14 mouse cellular contexts compared by ENCODE assay signal in the genomic region with DNA sequence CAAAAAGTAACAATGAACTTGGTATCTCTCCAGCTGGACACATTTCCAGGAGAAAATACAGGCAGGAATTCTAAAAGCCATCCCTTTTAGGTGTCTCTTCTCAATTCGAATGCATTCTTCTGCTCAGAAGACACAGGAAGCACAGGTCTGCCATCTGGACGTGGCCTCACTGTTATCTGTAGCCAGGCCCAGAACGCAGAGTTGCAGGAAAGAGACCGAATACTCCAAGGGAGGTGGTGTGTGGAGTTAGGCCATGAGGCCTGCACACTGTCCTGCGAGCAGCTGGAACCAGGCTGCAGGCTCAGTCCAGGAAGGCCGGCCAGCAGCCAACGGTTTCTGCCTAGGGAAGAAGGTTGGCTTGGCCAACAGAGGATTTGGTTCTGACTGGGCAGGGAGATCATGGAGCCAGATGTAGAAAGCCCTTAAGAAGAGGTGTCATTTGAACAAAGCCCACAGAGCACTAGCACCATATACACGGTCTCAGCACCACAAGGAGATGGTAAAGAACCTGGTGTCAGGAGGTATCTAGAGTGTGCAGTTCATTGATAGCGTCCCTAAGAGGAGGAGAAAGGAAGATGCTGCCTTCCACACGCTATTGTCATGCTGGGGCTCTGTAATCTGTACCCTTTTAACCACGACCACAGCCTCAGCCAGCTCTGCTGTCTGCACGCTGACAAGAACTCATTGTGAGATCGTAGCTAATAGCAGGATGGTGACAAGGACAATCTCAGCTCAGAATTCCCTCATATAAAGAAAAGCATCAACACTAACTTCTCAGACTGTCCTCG. TPM values are rescaled to one million over a fixed set of nuclear protein-coding genes. Genes with fewer than 3 reads are reported as not detected.
DNase-seq lines count a peak whose midpoint lies in the region; ATAC-seq and TF ChIP-seq lines count a peak whose summit lies in the region.
"Had no signal": no experiment of that assay in that cellular context is flagged by ENCODE, and none has a peak within 500 bp of the region (broad histone marks: within the 10 kb centered on the region; RNA-seq: fewer than 3 reads in every experiment).

No protein-coding gene starts in this region.

- peaks cover 10% of the 10 kb centered on the region for H3K4me1 ChIP-seq in liver, postnatal 0 days (ENCODE audit: insufficient read depth)
- H3K4me1 ChIP-seq in heart, postnatal 0 days (ENCODE audit: control insufficient read depth, insufficient read depth) = peaks cover 34% of the 10 kb centered on the region

- H3K9me3 ChIP-seq in liver, postnatal 0 days (ENCODE audit: low read length) = no peaks in the 10 kb centered on the region
- no peaks in the 10 kb centered on the region for H3K9me3 ChIP-seq in heart, postnatal 0 days (replicated peaks; ENCODE audit: control insufficient read depth, low read length)
- H3K9me3 ChIP-seq: embryonic facial prominence, embryonic 10.5 days; neural tube, embryonic 15.5 days had no signal

- H3K27me3 ChIP-seq in liver, postnatal 0 days (ENCODE audit: insufficient read depth, low read length) = no peaks in the 10 kb centered on the region
- H3K27me3 ChIP-seq in heart, postnatal 0 days (ENCODE audit: control insufficient read depth, insufficient read depth, low read length) = no peaks in the 10 kb centered on the region
- H3K27me3 ChIP-seq: CH12.LX; neural tube, embryonic 15.5 days had no signal

- H3K36me3 ChIP-seq in liver, postnatal 0 days (replicated peaks; ENCODE audit: insufficient read depth, low read length) = peaks cover 2% of the 10 kb centered on the region; the same call in 1 of the 2 replicates
- H3K36me3 ChIP-seq in heart, postnatal 0 days (replicated peaks; ENCODE audit: control insufficient read depth, insufficient read depth, low read length) = peaks cover 30% of the 10 kb centered on the region

- no peak overlapping the region for H3K9ac ChIP-seq in liver, postnatal 0 days (replicated peaks)
- no peak overlapping the region for H3K9ac ChIP-seq in heart, postnatal 0 days (replicated peaks; ENCODE audit: low read depth, low read length)
- H3K9ac ChIP-seq: neural tube, embryonic 15.5 days had no signal

- no peak for ATAC-seq in liver, postnatal 0 days
- no peak for ATAC-seq in heart, postnatal 0 days (ENCODE audit: insufficient read depth, low read depth)
- peak; percentile 50; the same call in 1 of the 2 replicates for ATAC-seq in megakaryocyte-erythroid progenitor cell, adult 5-6 weeks (replicated peaks; ENCODE audit: low FRiP score, low TSS enrichment, poor library complexity, severe bottlenecking)

- H3K27ac ChIP-seq in liver, postnatal 0 days (ENCODE audit: low read depth) = no peak overlapping the region
- peak overlapping the region; percentile 41; the same call in 1 of the 2 replicates for H3K27ac ChIP-seq in heart, postnatal 0 days (ENCODE audit: low read depth)
- H3K27ac ChIP-seq: embryonic facial prominence, embryonic 10.5 days; neural tube, embryonic 15.5 days had no signal

- no peak for TF ChIP-seq CTCF in liver, postnatal 0 days (IDR thresholded peaks at IDR 0.05; ENCODE audit: low read depth)
- no peak for TF ChIP-seq CTCF in heart, postnatal 0 days (IDR thresholded peaks at IDR 0.05; ENCODE audit: low read depth)

- no peak overlapping the region for H3K4me3 ChIP-seq in liver, postnatal 0 days (ENCODE audit: low read depth, low read length)
- H3K4me3 ChIP-seq in heart, postnatal 0 days (ENCODE audit: low read depth, low read length) = no peak overlapping the region
- H3K4me3 ChIP-seq: embryonic facial prominence, embryonic 10.5 days; neural tube, embryonic 15.5 days had no signal

- intact Hi-C loops in gastrocnemius, postnatal 14 days (cut with DNase I; ENCODE audit: low total_unique reads) = no loop called here

- WGBS in liver, postnatal 0 days (ENCODE audit: insufficient replicate concordance) = 57% methylated on average over 14 of the region's 14 CpGs
- WGBS in heart, postnatal 0 days = 59% methylated on average over 14 of the region's 14 CpGs

- TF ChIP-seq EP300 in liver, postnatal 0 days (IDR thresholded peaks at IDR 0.05; ENCODE audit: low read depth) = no peak
- no peak for TF ChIP-seq EP300 in heart, postnatal 0 days (IDR thresholded peaks at IDR 0.05; ENCODE audit: low read depth)

- H3K4me2 ChIP-seq in liver, postnatal 0 days (ENCODE audit: low read depth, low read length) = no peak overlapping the region
- no peak overlapping the region for H3K4me2 ChIP-seq in heart, postnatal 0 days (ENCODE audit: low read depth, low read length)
- H3K4me2 ChIP-seq: neural tube, embryonic 15.5 days had no signal

- DNase-seq in liver = peak; percentile 25
- no peak for DNase-seq in liver, postnatal 0 days
- DNase-seq in gastrocnemius, postnatal 14 days = peak; percentile 81
- DNase-seq in heart, postnatal 0 days (ENCODE audit: low spot score) = no peak
- no peak for DNase-seq in kidney, adult 9 months
- DNase-seq in layer of hippocampus, adult 9-10 months (ENCODE audit: low spot score) = no peak
- DNase-seq in ovary, adult 18-20 months (ENCODE audit: low spot score) = no peak
- DNase-seq: adrenal gland, postnatal 25 days; cerebellum, adult 11 months; right cerebral cortex, postnatal 14 days had no signal

RNA-seq across cellular contexts. Expression of gene Mpzl1, which starts 41.8 kb away (rescaled TPM):
- polyA plus RNA-seq in liver, postnatal 0 days (2015; fragmentation: Nextera tagmentation; extraction: Ambion mirVana) = 26.6 and 33.4 TPM in 2 replicates
- total RNA-seq in gastrocnemius, postnatal 14 days (2021) = 10 to 100 TPM; 23.8 to 25.6 TPM
- 16.6 and 17.9 TPM in 2 replicates for total RNA-seq in heart, postnatal 0 days (2014; rRNA removed; ENCODE audit: low replicate concordance)
- polyA plus RNA-seq in heart, postnatal 0 days (2015; fragmentation: Nextera tagmentation; extraction: Ambion mirVana) = 57.1 and 57.5 TPM in 2 replicates
- 0.77 and 3.5 TPM in 2 replicates for total RNA-seq in megakaryocyte-erythroid progenitor cell, adult 5-6 weeks (2014; fragmentation: Nextera tagmentation)
- 1.2 and 3.5 TPM in 2 replicates for total RNA-seq in megakaryocyte-erythroid progenitor cell, adult 5-6 weeks (2017)

Comparison
In these comparisons a context has a peak if more than half of its experiments do, and no peak if none do; other contexts are left out.
1. DNase-seq: peak in liver (single experiment) and gastrocnemius, postnatal 14 days (single experiment); none in liver, postnatal 0 days (single experiment), heart, postnatal 0 days (single experiment), kidney, adult 9 months (single experiment), layer of hippocampus, adult 9-10 months (single experiment) and ovary, adult 18-20 months (single experiment).